Mouse (Mus musculus) limb, embryonic 11.5 days (tissue): ENCODE data around the gene Cmtr1. TPM values are rescaled to one million over a fixed set of nuclear protein-coding genes. Genes with fewer than 3 reads are reported as not detected.

Experiments
- ATAC-seq: fragments of 200-750 bp; cut with Nextera tagmentation; 2 replicates; pipeline ENCODE4 v1.8.0; 2017; ENCODE audit warnings: low read depth; ENCODE audit not compliant: insufficient number of reproducible peaks, low FRiP score, low TSS enrichment
- DNase-seq: peaks from one replicate; pipeline ENCODE4 v3.0.0-alpha.2; 2015; ENCODE audit warnings: low spot score
- H3K27ac ChIP-seq: fragments of 300-500 bp; sonication (generic); replicated peaks from 2 replicates; pipeline ENCODE4 v1.5.1; 2014; ENCODE audit warnings: low read depth, mild to moderate bottlenecking, low read length
- H3K27me3 ChIP-seq: fragments of 300-500 bp; sonication (generic); 2 replicates; pipeline ENCODE4 v1.6.1; 2014; ENCODE audit warnings: mild to moderate bottlenecking, low read length, mixed read lengths; ENCODE audit not compliant: control insufficient read depth, insufficient read depth
- H3K36me3 ChIP-seq: fragments of 300-500 bp; sonication (generic); 2 replicates; pipeline ENCODE4 v1.6.1; 2014; ENCODE audit warnings: mild to moderate bottlenecking, low read length, moderate library complexity, mixed read lengths; ENCODE audit not compliant: control insufficient read depth, insufficient read depth
- H3K4me1 ChIP-seq: fragments of 300-500 bp; sonication (generic); 2 replicates; pipeline ENCODE4 v1.6.1; 2014; ENCODE audit warnings: low read length, mixed read lengths; ENCODE audit not compliant: control insufficient read depth, insufficient read depth
- H3K4me2 ChIP-seq: fragments of 300-500 bp; sonication (generic); 2 replicates; pipeline ENCODE4 v1.6.1; 2014; ENCODE audit warnings: low read depth, mild to moderate bottlenecking, moderate library complexity; ENCODE audit not compliant: severe bottlenecking
- H3K4me3 ChIP-seq: fragments of 300-500 bp; sonication (generic); 2 replicates; pipeline ENCODE4 v1.5.1; 2014; ENCODE audit warnings: low read depth, low read length
- H3K9ac ChIP-seq: fragments of 300-500 bp; sonication (generic); 2 replicates; pipeline ENCODE4 v1.6.1; 2014; ENCODE audit warnings: mild to moderate bottlenecking, low read length
- H3K9me3 ChIP-seq: fragments of 300-500 bp; sonication (generic); 2 replicates; pipeline ENCODE4 v1.6.1; 2016; ENCODE audit warnings: low read length; ENCODE audit not compliant: control insufficient read depth
- WGBS: fragments of 180-500 bp; shearing (Covaris S2); extraction: QIAGEN DNeasy Blood & Tissue Kit; methylation state at CpG from one replicate; pipeline ENCODE4 v1.1.7; 2014; 5-methylcytosine and 5-hydroxymethylcytosine counted together
- polyA plus RNA-seq: library from polyadenylated mRNA; unstranded; fragments of >200 nt; fragmentation: Nextera tagmentation; extraction: Ambion mirVana; gene quantifications from 2 replicates; pipeline ENCODE4 v1.2.1, GENCODE M21; 2014

The Cmtr1 gene
- polyA plus RNA-seq, 1 experiment from 2014 or later: 117 TPM

GRCm38 (mm10) chr17:29678526-29678925 lies 18.1 kb downstream of the Cmtr1 start:
- no peaks in the 10 kb centered on the region for H3K27me3 ChIP-seq
- DNase-seq: no peak

GRCm38 (mm10) chr17:29679038-29679767 lies 18.8 kb downstream of the Cmtr1 start:
- Histone ChIP-seq H3K36me3 (peaks cover 26% of the 10 kb centered on the region), H3K4me3 (no peak overlapping the region), H3K27me3 (no peaks in the 10 kb centered on the region), H3K4me1 (no peaks in the 10 kb centered on the region), H3K9ac (no peak overlapping the region), H3K9me3 (no peaks in the 10 kb centered on the region), H3K4me2 (no peak overlapping the region), H3K27ac (no peak overlapping the region)
- 88% methylated on average over 6 of the region's 6 CpGs for whole genome bisulfite sequencing
- no peak for ATAC-seq
- no peak for DNase-seq

More at GRCm38 (mm10) chr17:29678526-29678925, 18.1 kb downstream of the Cmtr1 start:
- no peak for ATAC-seq
- H3K4me3 ChIP-seq: no peak overlapping the region
- H3K36me3 ChIP-seq: peaks cover 26% of the 10 kb centered on the region
- no peak overlapping the region for H3K9ac ChIP-seq
- no peak overlapping the region for H3K4me2 ChIP-seq
- no peaks in the 10 kb centered on the region for H3K4me1 ChIP-seq
- no peak overlapping the region for H3K27ac ChIP-seq
- 89% methylated on average over 8 of the region's 8 CpGs for WGBS
- no peaks in the 10 kb centered on the region for H3K9me3 ChIP-seq

GRCm38 (mm10) chr17:29680174-29680573 lies 19.8 kb downstream of the Cmtr1 start:
- 87% methylated on average over 2 of the region's 2 CpGs for WGBS
- peaks cover 26% of the 10 kb centered on the region for H3K36me3 ChIP-seq

GRCm38 (mm10) chr17:29680921-29681320 lies 20.5 kb downstream of the Cmtr1 start:
- ATAC-seq: no peak

More at GRCm38 (mm10) chr17:29680174-29680573, 19.8 kb downstream of the Cmtr1 start:
- Histone ChIP-seq H3K4me1 (no peaks in the 10 kb centered on the region), H3K27me3 (no peaks in the 10 kb centered on the region), H3K9ac (no peak overlapping the region), H3K27ac (no peak overlapping the region), H3K9me3 (no peaks in the 10 kb centered on the region), H3K4me3 (no peak overlapping the region), H3K4me2 (no peak overlapping the region)
- DNase-seq: no peak
- no peak for ATAC-seq

GRCm38 (mm10) chr17:29681669-29682068 lies 21.3 kb downstream of the Cmtr1 start:
- no peak for DNase-seq
- no peaks in the 10 kb centered on the region for H3K27me3 ChIP-seq
- 91% methylated on average over 9 of the region's 9 CpGs for WGBS
- no peak overlapping the region for H3K27ac ChIP-seq
- H3K9ac ChIP-seq: no peak overlapping the region
- no peaks in the 10 kb centered on the region for H3K4me1 ChIP-seq
- no peak overlapping the region for H3K4me3 ChIP-seq
- peaks cover 22% of the 10 kb centered on the region for H3K36me3 ChIP-seq
- ATAC-seq: no peak
- H3K9me3 ChIP-seq: no peaks in the 10 kb centered on the region
- no peak overlapping the region for H3K4me2 ChIP-seq

More at GRCm38 (mm10) chr17:29680921-29681320, 20.5 kb downstream of the Cmtr1 start:
- H3K36me3 ChIP-seq: peaks cover 26% of the 10 kb centered on the region
- 85% methylated on average over 2 of the region's 2 CpGs for WGBS
- no peaks in the 10 kb centered on the region for H3K4me1 ChIP-seq
- no peaks in the 10 kb centered on the region for H3K27me3 ChIP-seq
- H3K4me3 ChIP-seq: no peak overlapping the region
- H3K9me3 ChIP-seq: no peaks in the 10 kb centered on the region
- DNase-seq: no peak
- no peak overlapping the region for H3K27ac ChIP-seq
- H3K9ac ChIP-seq: no peak overlapping the region
- no peak overlapping the region for H3K4me2 ChIP-seq

- H3K4me3 ChIP-seq: no peak overlapping the region
- H3K27ac ChIP-seq: no peak overlapping the region
- no peak overlapping the region for H3K9ac ChIP-seq
- no peaks in the 10 kb centered on the region for H3K27me3 ChIP-seq
- no peaks in the 10 kb centered on the region for H3K4me1 ChIP-seq
- no peak for DNase-seq
- no peaks in the 10 kb centered on the region for H3K9me3 ChIP-seq
- no peak overlapping the region for H3K4me2 ChIP-seq
- 94% methylated on average over 7 of the region's 7 CpGs for WGBS
- peaks cover 20% of the 10 kb centered on the region for H3K36me3 ChIP-seq
- ATAC-seq: no peak
Observed at GRCm38 (mm10) chr17:29682261-29682660, 21.9 kb downstream of the Cmtr1 start.

- ATAC-seq: no peak
- 87% methylated on average over 2 of the region's 2 CpGs for WGBS
- no peaks in the 10 kb centered on the region for H3K4me1 ChIP-seq
Observed at GRCm38 (mm10) chr17:29683127-29683526, 22.7 kb downstream of the Cmtr1 start.

GRCm38 (mm10) chr17:29684275-29684674 lies 23.9 kb downstream of the Cmtr1 start:
- Histone ChIP-seq H3K9me3 (no peaks in the 10 kb centered on the region), H3K27me3 (no peaks in the 10 kb centered on the region), H3K27ac (no peak overlapping the region), H3K9ac (no peak overlapping the region), H3K4me3 (no peak overlapping the region), H3K36me3 (peaks cover 29% of the 10 kb centered on the region), H3K4me1 (no peaks in the 10 kb centered on the region), H3K4me2 (no peak overlapping the region)
- ATAC-seq: no peak
- 93% methylated on average over 4 of the region's 4 CpGs for WGBS
- no peak for DNase-seq

More at GRCm38 (mm10) chr17:29683127-29683526, 22.7 kb downstream of the Cmtr1 start:
- Histone ChIP-seq H3K36me3 (peaks cover 23% of the 10 kb centered on the region), H3K4me3 (no peak overlapping the region), H3K27me3 (no peaks in the 10 kb centered on the region), H3K4me2 (no peak overlapping the region), H3K27ac (no peak overlapping the region), H3K9ac (no peak overlapping the region), H3K9me3 (no peaks in the 10 kb centered on the region)
- DNase-seq: no peak
